Mouse (Mus musculus) T-helper 2 cell (primary cell): ENCODE results near the gene Dennd1a.

Experiments used
- in situ Hi-C: fragments of 300-600 bp; cut with MboI, MseI; formaldehyde crosslinking; loops from one replicate; pipeline ENCODE4 v1.15.1; 2025; ENCODE audit warnings: high pct_unique_total_duplicates

Gene Dennd1a

DNA sequence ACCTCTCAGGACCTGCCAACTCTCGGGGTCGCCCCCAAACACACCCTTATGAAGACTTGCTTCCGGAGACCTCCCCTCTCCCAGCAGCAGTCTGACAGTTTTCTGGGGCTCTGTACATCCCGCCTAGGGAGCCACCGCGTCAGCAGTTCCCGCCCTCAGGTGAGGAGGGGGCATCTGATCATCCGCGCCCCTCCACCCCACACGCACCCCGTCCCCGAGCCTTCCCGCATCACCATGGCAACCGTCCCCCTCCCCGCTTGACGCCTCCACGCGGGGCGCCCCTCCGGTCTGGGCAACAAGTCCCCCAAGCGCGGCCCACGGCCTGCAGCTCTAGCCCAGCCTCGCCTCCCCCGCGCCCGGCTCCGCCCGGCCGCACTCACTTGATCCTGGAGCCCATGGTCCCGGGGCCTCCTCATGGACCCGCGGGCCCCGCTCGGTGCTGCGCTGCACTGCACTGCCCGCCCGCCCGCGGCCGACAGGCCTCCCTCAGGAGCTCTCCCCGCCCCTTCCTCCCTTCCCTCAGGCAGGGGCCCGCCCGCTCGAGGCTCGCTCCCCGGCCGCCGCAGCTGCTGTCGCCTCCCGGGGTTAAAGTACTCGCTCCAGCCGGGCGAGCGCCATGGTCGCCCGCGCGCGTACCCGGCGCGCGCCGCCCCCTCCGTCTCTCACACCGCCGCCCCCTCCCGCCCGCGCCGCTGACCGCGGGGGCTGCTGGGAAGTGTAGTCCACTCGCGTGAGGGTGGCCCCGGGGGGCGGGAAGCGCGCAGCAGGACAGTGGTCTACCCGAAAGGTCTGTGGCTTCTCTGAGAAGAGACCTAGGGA is at the start of gene Dennd1a:
TSS of gene Dennd1a (minus strand) at position 658 of the 819 bp plus-strand sequence.
- in situ Hi-C loops: no loop called here

DNA sequence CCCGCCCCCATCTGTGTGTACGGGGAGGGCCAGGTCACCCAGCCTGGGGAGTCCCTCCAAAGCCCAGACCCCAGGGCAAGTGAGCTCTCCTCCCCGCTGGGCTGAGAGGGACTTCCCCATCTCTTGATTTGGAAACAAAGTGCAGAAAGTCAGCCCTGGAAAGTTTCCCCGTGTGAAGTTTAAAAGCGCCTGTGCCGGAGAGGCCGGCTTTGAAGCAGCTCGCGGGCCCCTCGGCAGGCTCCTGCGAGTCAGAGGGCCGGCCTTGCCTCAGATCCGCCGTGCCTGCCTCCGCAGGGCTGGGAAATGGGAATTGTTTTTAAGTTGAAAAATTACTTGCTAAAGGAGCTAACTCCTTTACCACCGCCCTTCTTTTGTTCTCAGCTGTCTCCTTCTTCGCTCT is 49.4 kb upstream of the Dennd1a start:
- in situ Hi-C loops: no loop called here

DNA sequence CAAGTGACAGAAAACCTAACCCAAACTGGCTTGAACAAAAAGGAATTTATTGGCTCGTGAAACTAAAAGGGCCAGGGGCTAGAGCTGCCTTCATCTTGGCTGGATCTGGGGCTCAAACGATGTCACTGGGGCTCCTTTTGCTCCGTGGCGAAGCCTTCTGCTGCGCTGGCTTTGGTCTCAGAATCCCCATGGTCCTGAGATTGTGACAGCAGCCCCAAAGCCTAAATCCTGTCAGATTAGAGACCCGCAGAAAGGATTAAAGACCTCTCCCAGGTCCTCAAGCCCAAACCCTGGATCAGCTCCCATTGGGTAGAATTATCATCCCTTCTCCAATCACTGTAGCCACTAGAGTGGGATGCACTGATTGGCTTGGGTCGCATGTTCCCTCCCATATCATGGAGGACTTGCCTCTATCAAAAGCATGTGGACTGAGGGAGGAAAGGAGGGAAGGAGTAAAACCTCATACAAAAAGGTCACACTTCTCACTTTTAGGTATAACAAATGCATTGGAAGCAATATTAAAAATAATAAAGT is 46.5 kb upstream of the Dennd1a start:
- in situ Hi-C loops: no loop called here

DNA sequence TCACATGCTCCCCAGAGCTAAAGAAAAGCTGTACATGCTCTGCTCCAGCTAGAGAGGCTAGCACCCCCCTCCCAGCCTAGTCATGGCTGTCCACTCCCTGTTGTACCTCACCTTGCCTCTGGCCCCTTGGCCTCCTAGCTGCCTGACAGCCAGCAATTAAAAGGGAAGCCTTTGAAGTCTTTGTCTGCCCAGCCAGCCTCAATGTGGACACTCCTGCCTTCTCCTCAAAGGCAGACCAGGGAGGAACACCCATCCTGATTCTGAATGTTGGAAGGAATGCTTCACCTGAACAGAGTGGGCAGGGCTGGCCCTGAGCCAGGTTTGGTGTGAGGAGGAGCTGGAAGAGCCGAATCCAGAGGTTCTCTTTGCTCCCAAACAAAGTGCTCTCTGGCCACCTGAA is 39.5 kb upstream of the Dennd1a start:
- in situ Hi-C loops: no loop called here

DNA sequence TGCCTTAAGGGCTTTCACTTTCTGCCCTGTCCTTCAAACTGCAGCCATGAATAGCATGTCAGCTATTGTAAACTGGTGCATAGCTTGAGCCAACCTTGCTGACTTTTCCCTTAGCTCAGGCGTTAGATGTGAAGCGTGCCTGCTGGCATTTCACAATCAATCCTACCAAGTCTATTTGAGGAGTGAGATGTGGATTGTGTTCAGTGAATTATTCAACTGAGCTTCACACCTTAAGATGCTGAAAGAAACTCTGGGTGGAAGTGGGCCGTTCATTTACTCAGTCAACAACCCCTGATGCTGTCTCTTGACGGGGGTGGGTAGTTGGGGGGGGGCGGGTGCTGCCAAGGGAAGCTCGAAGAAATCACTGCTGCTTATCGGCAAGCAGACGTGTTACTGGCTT is 36.2 kb upstream of the Dennd1a start:
- in situ Hi-C loops: no loop called here

DNA sequence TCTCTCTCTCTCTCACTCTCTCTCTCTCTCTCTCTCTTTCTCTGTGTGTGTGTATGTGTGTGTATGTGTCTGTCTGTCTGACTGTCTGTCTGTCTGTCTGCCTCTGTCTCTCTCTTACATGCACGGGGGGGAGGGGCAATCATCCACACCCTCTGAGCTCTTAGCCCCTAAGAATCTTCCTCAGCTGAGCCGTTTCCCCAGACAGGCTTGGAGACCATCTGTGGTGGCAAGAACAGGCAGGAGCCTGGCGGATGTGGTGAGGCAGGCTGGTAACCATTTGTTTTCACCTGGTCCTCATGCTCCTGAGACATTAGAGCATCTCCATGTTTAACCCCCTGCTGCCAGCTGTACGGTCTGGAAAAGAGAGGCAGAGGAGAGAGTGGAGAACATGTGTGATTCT is 33.7 kb upstream of the Dennd1a start:
- in situ Hi-C loops: no loop called here

DNA sequence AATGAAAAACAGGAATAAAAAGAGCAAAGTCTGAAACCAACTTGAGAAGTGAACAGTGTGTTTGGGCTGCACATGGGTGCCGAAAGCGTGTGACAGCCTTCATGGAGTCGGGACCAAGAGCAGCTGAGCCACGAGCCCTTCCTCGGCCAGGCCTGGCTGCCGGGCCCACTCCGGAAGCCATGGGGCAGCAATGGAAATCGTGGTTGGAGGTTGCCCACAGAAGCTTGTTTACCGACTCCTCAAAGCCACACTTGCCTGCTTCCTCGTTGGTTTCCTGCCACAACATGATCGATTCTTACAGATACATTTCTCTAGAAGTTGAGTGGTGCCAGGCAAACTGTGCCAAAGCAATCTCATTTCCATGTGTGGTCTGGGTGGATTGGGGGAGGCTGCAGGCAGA is 31.9 kb upstream of the Dennd1a start:
- in situ Hi-C loops: no loop called here

DNA sequence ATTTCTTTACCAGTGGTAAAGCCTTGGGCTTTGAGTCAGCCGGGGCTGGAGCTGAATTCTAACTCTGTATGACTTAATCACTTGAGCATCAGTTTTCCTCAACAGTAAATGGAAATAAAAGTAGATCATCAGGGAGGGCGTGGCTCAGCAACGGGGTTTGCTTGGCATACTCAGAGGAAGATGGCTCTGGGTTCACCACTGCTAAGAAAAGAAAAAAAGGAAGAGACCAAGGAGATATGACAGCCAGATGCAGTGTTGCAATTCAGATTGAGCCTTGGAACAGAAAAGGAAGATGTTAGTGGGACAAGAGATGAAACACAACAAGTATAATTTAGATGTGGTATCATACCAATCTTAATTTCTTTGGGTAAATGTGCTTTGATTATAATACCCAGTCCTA is 26.2 kb upstream of the Dennd1a start:
- in situ Hi-C loops: no loop called here

DNA sequence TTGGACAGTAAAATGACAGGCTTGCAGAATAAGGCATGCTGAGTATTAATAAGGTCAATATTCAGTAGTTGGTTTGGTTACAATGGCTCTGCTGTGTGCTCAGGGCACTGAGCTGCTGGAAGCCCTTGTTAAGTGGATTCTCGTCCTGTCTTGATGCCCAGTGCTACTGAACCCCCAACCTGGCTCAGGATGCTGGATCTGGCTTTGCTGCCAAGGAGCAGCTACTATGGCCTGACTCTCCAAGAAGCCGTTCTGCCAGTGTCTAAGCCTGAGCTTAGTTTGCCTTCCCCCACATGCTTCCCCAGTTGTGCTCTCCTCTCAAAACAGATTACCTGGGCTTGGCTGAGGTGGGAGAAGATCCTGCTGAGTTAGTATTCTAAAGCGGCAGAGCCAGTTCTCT is 25.7 kb upstream of the Dennd1a start:
- in situ Hi-C loops: no loop called here

DNA sequence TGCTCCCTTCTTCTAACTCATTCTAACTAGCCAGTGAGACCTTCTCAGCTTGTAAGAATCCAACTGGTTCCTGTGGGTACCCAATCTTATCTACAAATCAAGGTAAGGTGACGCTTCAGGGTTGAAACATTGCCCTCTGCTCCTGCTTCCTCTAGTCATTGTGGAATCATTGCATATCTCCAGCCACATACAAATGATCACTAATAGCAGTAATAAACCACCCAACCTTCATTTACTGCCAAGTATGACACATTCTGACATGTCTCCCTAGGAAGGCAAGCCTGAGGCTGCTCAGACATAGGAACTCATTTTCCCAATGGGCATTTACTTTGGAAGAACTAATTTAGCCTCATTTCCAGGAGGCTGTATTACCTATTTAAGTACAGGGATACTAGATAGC is 18.0 kb upstream of the Dennd1a start:
- in situ Hi-C loops: no loop called here

DNA sequence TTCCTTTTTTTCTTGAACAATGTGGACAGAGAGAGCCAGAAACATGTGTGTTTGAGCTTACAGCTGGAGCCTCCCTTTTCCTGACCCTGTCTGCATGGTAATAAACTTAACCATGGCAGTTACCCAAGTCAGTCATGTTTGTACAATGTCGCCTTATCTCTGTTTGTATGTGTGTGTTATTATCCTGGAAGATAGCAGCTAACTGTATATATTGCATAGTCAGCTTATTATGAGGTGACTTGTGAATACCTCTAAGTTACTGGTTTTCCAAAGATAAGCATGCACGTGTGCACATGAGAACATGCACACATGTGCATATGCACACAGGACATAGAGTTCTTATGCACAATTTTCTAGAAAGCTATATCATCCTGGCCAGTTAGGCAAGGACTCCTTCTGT is 13.8 kb upstream of the Dennd1a start:
- in situ Hi-C loops: no loop called here

DNA sequence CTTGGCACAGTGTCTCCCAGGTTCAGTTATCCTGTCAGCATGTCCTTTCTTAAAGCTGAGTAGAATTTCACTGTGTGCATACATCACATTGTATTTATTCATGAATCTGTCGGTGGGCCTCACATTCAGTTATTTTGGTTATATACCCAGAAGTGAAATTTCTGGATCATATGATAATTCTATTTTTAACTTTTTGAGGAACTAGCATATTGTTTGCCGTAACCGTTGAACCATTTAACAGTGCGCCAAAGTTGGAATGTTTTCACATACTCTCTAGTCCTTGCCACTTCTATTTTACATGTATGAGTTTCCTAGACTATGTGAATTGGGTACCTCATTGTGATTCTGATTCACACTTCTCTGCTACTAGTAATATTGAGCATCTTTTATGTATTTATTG is 8.7 kb upstream of the Dennd1a start:
- in situ Hi-C loops: no loop called here

DNA sequence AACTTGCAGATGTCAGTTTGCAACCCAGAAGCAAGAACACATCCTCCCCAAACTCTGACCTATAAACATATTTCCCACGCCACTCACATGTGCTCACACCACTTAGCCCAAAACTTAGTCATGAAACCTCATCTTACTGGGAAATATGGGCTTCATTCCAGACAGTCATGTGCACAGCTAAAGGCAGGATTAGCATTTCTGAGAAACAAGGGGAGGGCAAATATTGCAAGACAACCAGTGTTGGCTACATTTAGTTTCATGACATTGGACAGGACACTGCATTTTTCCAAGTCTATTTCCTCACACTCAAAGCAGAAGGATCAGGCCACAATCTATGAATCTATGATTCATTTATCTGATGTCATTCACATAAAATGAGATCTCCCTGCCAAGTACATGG is 4.3 kb upstream of the Dennd1a start:
- in situ Hi-C loops: no loop called here

DNA sequence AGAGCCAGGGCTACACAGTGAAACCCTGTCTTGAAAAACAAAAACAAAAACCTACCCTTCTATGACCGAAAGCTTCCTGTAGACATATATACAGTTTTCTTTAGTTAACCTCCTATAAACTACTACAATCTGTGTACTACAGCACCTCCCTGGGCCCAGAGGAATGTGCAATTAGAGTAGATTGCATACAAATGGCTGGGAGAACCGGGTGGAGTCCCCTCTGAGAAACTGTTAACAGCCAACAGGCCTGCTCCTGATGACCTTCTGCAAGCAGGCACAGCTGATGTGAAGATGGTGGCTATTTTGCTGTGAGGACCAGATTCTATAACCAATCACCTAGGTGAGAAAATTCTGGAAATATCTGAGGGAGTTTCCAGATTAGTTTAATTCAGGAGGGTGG is 1.0 kb upstream of the Dennd1a start:
- in situ Hi-C loops: no loop called here

DNA sequence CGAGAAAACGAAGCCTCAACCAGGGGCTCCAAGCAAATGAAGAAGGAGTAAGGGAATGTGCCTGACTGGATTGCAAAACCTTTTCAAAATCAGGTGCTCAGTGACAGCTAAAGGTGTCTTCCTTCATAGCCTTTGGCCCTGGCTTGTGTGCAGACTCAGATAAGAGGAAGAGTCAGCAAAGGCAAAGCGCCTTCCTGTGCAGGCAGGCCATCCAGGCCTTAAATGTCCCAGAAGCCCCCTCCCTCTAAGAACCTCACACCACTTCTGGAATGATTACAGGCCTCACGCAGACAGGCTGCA is 807 bp downstream of the Dennd1a start:
- in situ Hi-C loops: no loop called here

DNA sequence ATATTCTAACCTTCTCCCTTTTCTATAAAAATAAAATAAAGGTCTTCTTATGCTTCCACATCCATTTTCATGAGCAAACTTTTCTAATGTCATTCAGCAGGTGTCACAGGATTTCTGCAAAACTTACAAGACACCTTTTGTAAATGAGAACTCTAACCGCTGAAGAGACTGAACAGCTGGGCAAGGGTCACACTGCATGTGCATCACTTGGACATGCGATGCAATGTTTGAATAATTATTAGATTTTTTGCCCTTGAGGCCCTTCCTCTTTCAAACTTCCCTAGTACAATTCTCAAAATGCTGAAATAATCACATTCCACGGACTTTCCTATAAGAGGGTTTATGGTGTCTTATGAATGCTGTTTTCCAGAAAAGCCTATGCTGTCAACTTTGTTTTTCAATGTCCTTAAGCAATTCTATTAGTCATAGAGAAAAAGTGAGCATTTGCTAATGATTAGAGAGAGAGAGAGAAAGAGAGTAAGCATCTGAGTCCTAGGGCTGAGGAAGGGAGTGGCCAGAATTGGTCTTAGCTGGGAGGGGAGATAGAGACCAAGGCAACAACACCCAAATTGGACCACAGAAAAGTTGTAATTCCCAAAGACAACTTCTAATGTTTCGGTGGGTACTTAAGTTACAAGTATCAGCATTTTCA is 1.3 kb downstream of the Dennd1a start:
- in situ Hi-C loops: no loop called here

DNA sequence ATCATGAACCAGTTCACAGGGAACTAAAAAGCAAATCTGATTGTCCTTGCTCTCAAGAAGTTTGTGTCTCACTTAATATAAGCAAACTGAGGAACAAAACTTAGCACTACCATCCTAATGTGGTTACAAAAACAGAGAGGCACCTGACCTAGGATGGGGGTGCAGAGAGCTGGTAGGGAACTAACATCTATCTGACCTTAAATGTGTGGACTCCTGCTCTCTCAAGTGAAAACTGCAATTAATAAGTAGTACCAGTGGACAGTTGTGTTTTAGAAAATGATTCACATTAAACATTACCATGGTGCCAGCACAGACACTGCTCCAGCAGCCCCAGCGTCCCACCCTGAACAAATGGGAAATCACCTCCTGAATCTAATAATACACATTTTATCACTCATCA is 3.2 kb downstream of the Dennd1a start:
- in situ Hi-C loops: no loop called here

DNA sequence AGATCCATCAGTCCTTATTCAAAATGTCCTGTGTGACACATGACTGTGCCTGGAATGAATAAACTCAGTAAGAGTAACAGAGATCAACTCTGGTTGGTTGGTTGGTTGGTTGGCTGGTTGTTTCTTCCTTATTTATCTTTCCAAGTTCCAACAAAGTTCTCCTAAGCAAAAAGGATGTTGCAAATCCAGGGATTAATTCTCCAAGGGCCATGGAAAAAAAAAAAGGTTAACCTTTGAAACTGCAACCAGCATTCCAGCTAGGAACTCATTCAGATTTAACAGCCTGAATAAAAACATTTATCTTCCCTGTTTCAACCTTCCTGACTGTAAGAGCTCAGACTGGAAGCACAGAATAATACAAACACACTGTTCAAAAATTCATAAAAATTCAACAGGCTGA is 6.8 kb downstream of the Dennd1a start:
- in situ Hi-C loops: no loop called here

DNA sequence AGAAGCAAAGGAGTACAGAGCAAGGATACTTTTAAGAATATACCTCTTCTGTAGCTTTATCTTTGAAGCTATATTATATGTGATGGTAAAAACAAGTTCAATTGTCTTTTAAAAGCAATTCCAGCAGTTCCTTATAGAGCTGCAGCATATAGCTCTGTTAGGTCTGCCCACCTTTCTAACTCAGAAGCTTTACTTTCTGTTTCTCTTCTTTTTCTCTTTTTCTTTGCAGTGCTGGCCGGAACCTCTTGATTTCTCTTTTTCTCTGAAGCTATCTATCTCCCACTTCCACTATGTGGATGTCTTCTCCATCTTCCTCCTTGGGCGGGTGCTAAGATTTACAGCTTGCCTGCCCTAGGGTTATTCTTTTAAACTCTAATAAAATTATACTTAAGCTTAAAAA is 12.2 kb downstream of the Dennd1a start:
- in situ Hi-C loops: no loop called here

DNA sequence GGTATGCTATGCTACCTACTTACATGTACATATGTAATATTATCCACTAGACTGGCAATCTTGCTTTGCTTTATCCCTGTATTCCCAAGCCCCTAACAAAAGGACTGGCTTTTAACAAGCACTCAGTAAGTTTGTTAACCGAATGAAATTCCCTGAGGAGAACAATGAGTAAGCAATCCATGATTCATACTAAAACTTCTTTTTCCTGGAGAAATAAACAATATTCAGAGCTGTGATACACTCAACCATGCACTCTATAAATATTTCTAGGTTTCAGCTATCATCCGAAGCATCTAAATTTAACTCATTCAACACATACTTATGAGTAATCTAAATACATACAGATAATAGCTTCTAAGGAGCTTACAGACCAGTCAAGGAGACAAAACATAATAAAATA is 23.5 kb downstream of the Dennd1a start:
- in situ Hi-C loops: no loop called here

DNA sequence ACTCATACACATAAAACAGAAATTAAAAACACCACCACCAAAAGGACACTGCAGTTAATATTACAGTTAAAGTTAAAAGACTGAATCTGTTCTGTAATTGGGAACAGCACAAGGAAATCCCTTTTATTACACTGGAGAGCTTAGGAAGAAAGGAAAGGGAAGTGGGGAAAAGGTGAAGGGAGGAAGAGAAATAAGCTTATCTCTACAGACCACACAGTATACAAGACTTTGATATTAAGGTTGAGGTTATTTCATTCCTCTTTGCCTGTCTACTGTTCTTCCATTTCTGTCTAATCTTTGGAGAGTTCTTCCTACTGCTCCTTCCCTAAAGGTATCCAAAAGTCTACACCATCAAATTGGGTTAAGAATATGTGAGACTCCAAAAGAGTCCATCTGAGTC is 28.1 kb downstream of the Dennd1a start:
- in situ Hi-C loops: no loop called here

DNA sequence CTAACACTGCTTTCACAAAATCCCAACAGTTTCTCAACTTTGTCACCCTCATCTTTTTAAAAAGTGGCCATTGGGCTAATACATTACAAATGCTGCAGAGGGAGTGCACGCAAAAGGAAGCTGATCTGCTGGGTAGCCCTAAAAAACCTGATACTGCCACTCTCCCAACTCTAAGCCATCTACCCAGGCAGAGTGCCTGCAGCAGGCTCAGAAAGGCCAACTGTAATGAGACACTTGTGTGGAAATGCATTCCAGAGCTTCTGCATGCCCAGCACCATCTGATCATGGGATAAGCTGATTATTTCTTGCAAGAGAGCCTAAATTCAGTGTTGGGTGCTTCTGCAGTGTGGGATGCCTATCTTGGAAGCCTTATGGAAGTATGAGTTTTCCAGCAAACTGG is 49.6 kb downstream of the Dennd1a start:
- in situ Hi-C loops: no loop called here

DNA sequence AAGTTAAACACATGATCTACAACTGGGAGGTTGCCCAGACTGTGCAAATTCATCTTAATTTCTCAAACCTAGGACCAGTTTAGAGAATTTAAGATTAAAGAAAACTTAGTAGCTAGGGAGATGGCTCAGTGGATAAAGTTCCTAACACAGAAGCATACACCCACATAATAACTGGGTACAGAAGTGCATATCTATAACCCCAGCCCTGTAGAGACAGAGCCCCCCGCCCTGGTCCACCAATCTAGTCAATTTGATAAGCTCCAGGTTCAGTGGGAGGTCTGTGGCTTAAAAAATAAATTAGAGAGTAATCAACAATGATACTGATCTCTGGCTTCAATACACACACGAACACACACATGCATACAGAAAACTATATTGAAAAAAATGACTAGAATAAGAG is 51.6 kb downstream of the Dennd1a start:
- in situ Hi-C loops: no loop called here

DNA sequence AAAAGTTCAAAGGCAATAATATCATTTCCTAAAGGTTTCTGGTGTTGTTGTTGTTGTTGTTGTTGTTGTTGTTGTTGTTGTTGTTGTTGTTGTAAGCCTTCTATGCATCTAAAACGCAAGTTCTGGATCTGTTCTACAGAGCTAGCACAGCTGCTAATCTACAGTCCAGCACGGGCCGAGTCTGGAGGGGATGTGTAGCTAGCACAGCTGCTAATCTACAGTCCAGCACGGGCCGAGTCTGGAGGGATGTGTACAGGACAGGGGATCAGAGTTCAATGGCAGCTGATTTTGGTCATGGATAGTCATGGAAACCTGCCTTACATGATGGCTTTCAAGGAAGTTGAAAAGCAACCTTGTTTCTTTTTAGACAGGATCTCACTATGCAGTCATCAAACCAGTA is 57.3 kb downstream of the Dennd1a start:
- in situ Hi-C loops: no loop called here
